Mouse (Mus musculus) intestine, embryonic 15.5 days (tissue): Measurements from ENCODE around the gene Hmcn2. TPM values are rescaled to one million over a fixed set of nuclear protein-coding genes. Genes with fewer than 3 reads are reported as not detected.

Source experiments
- ATAC-seq: fragments of 200-750 bp; cut with Nextera tagmentation; 2 replicates; pipeline ENCODE4 v1.8.0; 2017; ENCODE audit warnings: moderate TSS enrichment, moderate library complexity
- H3K27ac ChIP-seq: fragments of 300-500 bp; sonication (generic); 2 replicates; pipeline ENCODE4 v1.5.1; 2015; ENCODE audit warnings: mild to moderate bottlenecking, inconsistent platforms
- H3K27me3 ChIP-seq: fragments of 300-500 bp; sonication (generic); replicated peaks from 2 replicates; pipeline ENCODE4 v1.6.1; 2015; ENCODE audit warnings: inconsistent platforms
- H3K36me3 ChIP-seq: fragments of 300-500 bp; sonication (generic); 2 replicates; pipeline ENCODE4 v1.6.1; 2015; ENCODE audit warnings: inconsistent platforms
- H3K4me1 ChIP-seq: fragments of 300-500 bp; sonication (generic); replicated peaks from 2 replicates; pipeline ENCODE4 v1.6.1; 2015; ENCODE audit warnings: inconsistent platforms
- H3K4me2 ChIP-seq: fragments of 300-500 bp; sonication (generic); replicated peaks from 2 replicates; pipeline ENCODE4 v1.6.1; 2015; ENCODE audit warnings: mild to moderate bottlenecking, inconsistent platforms
- H3K4me3 ChIP-seq: fragments of 300-500 bp; sonication (generic); replicated peaks from 2 replicates; pipeline ENCODE4 v1.5.1; 2015; ENCODE audit warnings: inconsistent platforms
- H3K9ac ChIP-seq: fragments of 300-500 bp; sonication (generic); 2 replicates; pipeline ENCODE4 v1.6.1; 2015; ENCODE audit warnings: inconsistent platforms
- H3K9me3 ChIP-seq: fragments of 300-500 bp; sonication (generic); 2 replicates; pipeline ENCODE4 v1.6.1; 2016; ENCODE audit warnings: inconsistent platforms
- WGBS: fragments of 180-500 bp; shearing (Covaris S2); methylation state at CpG from one replicate; pipeline ENCODE4 v1.1.7; 2015; 5-methylcytosine and 5-hydroxymethylcytosine counted together
- polyA plus RNA-seq: library from polyadenylated mRNA; unstranded; fragments of >200 nt; fragmentation: Nextera tagmentation; extraction: Ambion mirVana; gene quantifications from 2 replicates; pipeline ENCODE4 v1.2.1, GENCODE M21; 2015

Hmcn2 gene
- polyA plus RNA-seq, 1 experiment from 2014 or later, result 3.3 TPM

- H3K27me3 ChIP-seq, result peaks cover 16% of the 10 kb centered on the region
- no peak overlapping the region for H3K27ac ChIP-seq
- no peaks in the 10 kb centered on the region for H3K4me1 ChIP-seq
- no peak overlapping the region for H3K4me3 ChIP-seq
- ATAC-seq, result no peak
- H3K9ac ChIP-seq, result no peak overlapping the region
- H3K9me3 ChIP-seq, result no peaks in the 10 kb centered on the region
- 64% methylated on average over 4 of the region's 4 CpGs for WGBS
- no peaks in the 10 kb centered on the region for H3K36me3 ChIP-seq
- no peak overlapping the region for H3K4me2 ChIP-seq
These were observed 6.0 kb upstream of the Hmcn2 start for GRCm38 (mm10) chr2:31308257-31308656.

- Histone ChIP-seq H3K36me3 (no peaks in the 10 kb centered on the region), H3K9ac (no peak overlapping the region), H3K4me2 (no peak overlapping the region), H3K9me3 (no peaks in the 10 kb centered on the region), H3K4me1 (peaks cover 5% of the 10 kb centered on the region; the same call in 1 of the 2 replicates), H3K27me3 (peaks cover 29% of the 10 kb centered on the region), H3K27ac (no peak overlapping the region), H3K4me3 (no peak overlapping the region)
- 35% methylated on average over 15 of the region's 15 CpGs for WGBS
- no peak for ATAC-seq
These were observed 4.7 kb upstream of the Hmcn2 start for GRCm38 (mm10) chr2:31309549-31309948.

GRCm38 (mm10) chr2:31318162-31318561, 3.9 kb downstream of the Hmcn2 start:
- H3K27ac ChIP-seq, result peak overlapping the region; percentile 33; the same call in 1 of the 2 replicates
- H3K9ac ChIP-seq, result no peak overlapping the region
- no peaks in the 10 kb centered on the region for H3K9me3 ChIP-seq
- WGBS, result 12% methylated on average over 2 of the region's 2 CpGs
- ATAC-seq, result peak; percentile 72
- no peaks in the 10 kb centered on the region for H3K36me3 ChIP-seq
- H3K4me3 ChIP-seq, result no peak overlapping the region
- no peak overlapping the region for H3K4me2 ChIP-seq
- peaks cover 5% of the 10 kb centered on the region; the same call in 1 of the 2 replicates for H3K4me1 ChIP-seq
- H3K27me3 ChIP-seq, result peaks cover 43% of the 10 kb centered on the region

- no peaks in the 10 kb centered on the region for H3K36me3 ChIP-seq
- peaks cover 2% of the 10 kb centered on the region; the same call in 1 of the 2 replicates for H3K4me1 ChIP-seq
- H3K4me2 ChIP-seq, result no peak overlapping the region
- no peak overlapping the region for H3K27ac ChIP-seq
- no peaks in the 10 kb centered on the region for H3K9me3 ChIP-seq
- no peak overlapping the region for H3K4me3 ChIP-seq
- no peak for ATAC-seq
- H3K27me3 ChIP-seq, result peaks cover 33% of the 10 kb centered on the region
- WGBS, result 65% methylated on average over 2 of the region's 2 CpGs
- no peak overlapping the region for H3K9ac ChIP-seq
These were observed 5.0 kb downstream of the Hmcn2 start for GRCm38 (mm10) chr2:31319200-31319599.

- Histone ChIP-seq H3K4me1 (no peaks in the 10 kb centered on the region), H3K4me2 (no peak overlapping the region), H3K9ac (no peak overlapping the region), H3K4me3 (no peak overlapping the region), H3K27me3 (no peaks in the 10 kb centered on the region), H3K36me3 (no peaks in the 10 kb centered on the region), H3K9me3 (no peaks in the 10 kb centered on the region), H3K27ac (no peak overlapping the region)
- no peak for ATAC-seq
- 49% methylated on average over 10 of the region's 10 CpGs for WGBS
These were observed 13.0 kb downstream of the Hmcn2 start for GRCm38 (mm10) chr2:31327186-31327585.

GRCm38 (mm10) chr2:31337706-31338330, 23.6 kb downstream of the Hmcn2 start:
- Histone ChIP-seq H3K27me3 (no peaks in the 10 kb centered on the region), H3K4me2 (peak overlapping the region; percentile 18), H3K9ac (no peak overlapping the region), H3K4me1 (peaks cover 31% of the 10 kb centered on the region), H3K27ac (peak overlapping the region; percentile 85), H3K36me3 (no peaks in the 10 kb centered on the region), H3K4me3 (no peak overlapping the region), H3K9me3 (no peaks in the 10 kb centered on the region)
- 25% methylated on average over 12 of the region's 12 CpGs for WGBS
- peak; percentile 81 for ATAC-seq

- Histone ChIP-seq H3K27ac (peak overlapping the region; percentile 33; the same call in 1 of the 2 replicates), H3K9ac (no peak overlapping the region), H3K4me2 (no peak overlapping the region), H3K4me1 (peaks cover 31% of the 10 kb centered on the region), H3K9me3 (no peaks in the 10 kb centered on the region), H3K27me3 (no peaks in the 10 kb centered on the region), H3K36me3 (no peaks in the 10 kb centered on the region), H3K4me3 (no peak overlapping the region)
- ATAC-seq, result peak; percentile 55
- WGBS, result 19% methylated on average over 9 of the region's 9 CpGs
These were observed 25.6 kb downstream of the Hmcn2 start for GRCm38 (mm10) chr2:31339826-31340225.

- Histone ChIP-seq H3K9me3 (no peaks in the 10 kb centered on the region), H3K9ac (no peak overlapping the region), H3K4me2 (no peak overlapping the region), H3K27ac (no peak overlapping the region), H3K4me1 (peaks cover 27% of the 10 kb centered on the region), H3K4me3 (no peak overlapping the region), H3K27me3 (no peaks in the 10 kb centered on the region), H3K36me3 (no peaks in the 10 kb centered on the region)
- 74% methylated on average over 8 of the region's 8 CpGs for WGBS
- no peak for ATAC-seq
These were observed 27.7 kb downstream of the Hmcn2 start for GRCm38 (mm10) chr2:31341726-31342535.

GRCm38 (mm10) chr2:31346096-31346495, 31.9 kb downstream of the Hmcn2 start:
- Histone ChIP-seq H3K27ac (no peak overlapping the region), H3K27me3 (0 out of 2 replicates have a peak, but pooled peaks cover 4% of the 10 kb centered on the region), H3K4me3 (no peak overlapping the region), H3K9ac (no peak overlapping the region), H3K4me2 (no peak overlapping the region), H3K9me3 (no peaks in the 10 kb centered on the region), H3K4me1 (no peaks in the 10 kb centered on the region), H3K36me3 (no peaks in the 10 kb centered on the region)
- 30% methylated on average over 12 of the region's 12 CpGs for WGBS
- ATAC-seq, result no peak

GRCm38 (mm10) chr2:31348373-31348772, 34.2 kb downstream of the Hmcn2 start:
- H3K36me3 ChIP-seq, result no peaks in the 10 kb centered on the region
- 0 out of 2 replicates have a peak, but pooled peaks cover 4% of the 10 kb centered on the region for H3K27me3 ChIP-seq
- no peak overlapping the region for H3K4me2 ChIP-seq
- WGBS, result 59% methylated on average over 3 of the region's 3 CpGs
- ATAC-seq, result no peak
- H3K4me1 ChIP-seq, result no peaks in the 10 kb centered on the region
- H3K27ac ChIP-seq, result no peak overlapping the region
- H3K4me3 ChIP-seq, result no peak overlapping the region
- no peak overlapping the region for H3K9ac ChIP-seq
- H3K9me3 ChIP-seq, result no peaks in the 10 kb centered on the region

GRCm38 (mm10) chr2:31348850-31349249, 34.6 kb downstream of the Hmcn2 start:
- no peaks in the 10 kb centered on the region for H3K4me1 ChIP-seq
- no peak overlapping the region for H3K4me3 ChIP-seq
- H3K27ac ChIP-seq, result no peak overlapping the region
- 0 out of 2 replicates have a peak, but pooled peaks cover 4% of the 10 kb centered on the region for H3K27me3 ChIP-seq
- no peaks in the 10 kb centered on the region for H3K36me3 ChIP-seq
- no peak for ATAC-seq
- H3K9ac ChIP-seq, result no peak overlapping the region
- WGBS, result 70% methylated on average over 5 of the region's 5 CpGs
- H3K4me2 ChIP-seq, result no peak overlapping the region
- no peaks in the 10 kb centered on the region for H3K9me3 ChIP-seq

GRCm38 (mm10) chr2:31356771-31357170, 42.6 kb downstream of the Hmcn2 start:
- H3K27ac ChIP-seq, result no peak overlapping the region
- H3K27me3 ChIP-seq, result no peaks in the 10 kb centered on the region
- ATAC-seq, result no peak
- H3K9ac ChIP-seq, result no peak overlapping the region
- 63% methylated on average over 5 of the region's 5 CpGs for WGBS
- no peaks in the 10 kb centered on the region for H3K4me1 ChIP-seq
- H3K4me2 ChIP-seq, result no peak overlapping the region
- no peaks in the 10 kb centered on the region for H3K36me3 ChIP-seq
- no peaks in the 10 kb centered on the region for H3K9me3 ChIP-seq
- no peak overlapping the region for H3K4me3 ChIP-seq
